Mouse (Mus musculus) intestine, embryonic 15.5 days (tissue): ENCODE measurements around the gene Arih1. TPM values are rescaled to one million over a fixed set of nuclear protein-coding genes. Genes with fewer than 3 reads are reported as not detected.

Experiments used
- ATAC-seq: fragments of 200-750 bp; cut with Nextera tagmentation; 2 replicates; pipeline ENCODE4 v1.8.0; 2017; ENCODE audit warnings: moderate TSS enrichment, moderate library complexity
- H3K27ac ChIP-seq: fragments of 300-500 bp; sonication (generic); 2 replicates; pipeline ENCODE4 v1.5.1; 2015; ENCODE audit warnings: mild to moderate bottlenecking, inconsistent platforms
- H3K27me3 ChIP-seq: fragments of 300-500 bp; sonication (generic); replicated peaks from 2 replicates; pipeline ENCODE4 v1.6.1; 2015; ENCODE audit warnings: inconsistent platforms
- H3K36me3 ChIP-seq: fragments of 300-500 bp; sonication (generic); 2 replicates; pipeline ENCODE4 v1.6.1; 2015; ENCODE audit warnings: inconsistent platforms
- H3K4me1 ChIP-seq: fragments of 300-500 bp; sonication (generic); replicated peaks from 2 replicates; pipeline ENCODE4 v1.6.1; 2015; ENCODE audit warnings: inconsistent platforms
- H3K4me2 ChIP-seq: fragments of 300-500 bp; sonication (generic); replicated peaks from 2 replicates; pipeline ENCODE4 v1.6.1; 2015; ENCODE audit warnings: mild to moderate bottlenecking, inconsistent platforms
- H3K4me3 ChIP-seq: fragments of 300-500 bp; sonication (generic); replicated peaks from 2 replicates; pipeline ENCODE4 v1.5.1; 2015; ENCODE audit warnings: inconsistent platforms
- H3K9ac ChIP-seq: fragments of 300-500 bp; sonication (generic); 2 replicates; pipeline ENCODE4 v1.6.1; 2015; ENCODE audit warnings: inconsistent platforms
- H3K9me3 ChIP-seq: fragments of 300-500 bp; sonication (generic); 2 replicates; pipeline ENCODE4 v1.6.1; 2016; ENCODE audit warnings: inconsistent platforms
- WGBS: fragments of 180-500 bp; shearing (Covaris S2); methylation state at CpG from one replicate; pipeline ENCODE4 v1.1.7; 2015; 5-methylcytosine and 5-hydroxymethylcytosine counted together
- polyA plus RNA-seq: library from polyadenylated mRNA; unstranded; fragments of >200 nt; fragmentation: Nextera tagmentation; extraction: Ambion mirVana; gene quantifications from 2 replicates; pipeline ENCODE4 v1.2.1, GENCODE M21; 2015

The Arih1 gene
- polyA plus RNA-seq, result 11.5 and 12.7 TPM in 2 replicates

- Histone ChIP-seq H3K4me1 (no peaks in the 10 kb centered on the region), H3K36me3 (no peaks in the 10 kb centered on the region), H3K4me3 (peak within 1 kb of the TSS; percentile 96), H3K4me2 (peak within 1 kb of the TSS; percentile 74), H3K27ac (peak within 1 kb of the TSS; percentile 99), H3K9ac (peak within 1 kb of the TSS; percentile 97), H3K27me3 (no peaks in the 10 kb centered on the region), H3K9me3 (no peaks in the 10 kb centered on the region)
- ATAC-seq, result peak; percentile 99
- under 1% methylated on average over 56 of the region's 56 CpGs for whole genome bisulfite sequencing
Measured at GRCm38 (mm10) chr9:59486549-59487065, at the start of gene Arih1. Gene Arih1, minus strand, starts transcription at chr9:59486618.

GRCm38 (mm10) chr9:59533889-59534288 lies 47.5 kb upstream of the Arih1 start:
- Histone ChIP-seq H3K4me2 (no peak overlapping the region), H3K36me3 (no peaks in the 10 kb centered on the region), H3K27ac (no peak overlapping the region), H3K4me3 (no peak overlapping the region), H3K4me1 (0 out of 2 replicates have a peak, but pooled peaks cover under 1% of the 10 kb centered on the region), H3K27me3 (no peaks in the 10 kb centered on the region), H3K9me3 (no peaks in the 10 kb centered on the region), H3K9ac (no peak overlapping the region)
- ATAC-seq, result no peak
- 62% methylated on average over 4 of the region's 4 CpGs for WGBS

- no peak overlapping the region for H3K4me2 ChIP-seq
- WGBS, result 69% methylated on average over 2 of the region's 2 CpGs
Measured at GRCm38 (mm10) chr9:59533422-59533821, 47.0 kb upstream of the Arih1 start.

GRCm38 (mm10) chr9:59531645-59532044 lies 45.2 kb upstream of the Arih1 start:
- 53% methylated on average over 5 of the region's 5 CpGs for WGBS
- ATAC-seq, result no peak
- no peak overlapping the region for H3K27ac ChIP-seq
- H3K27me3 ChIP-seq, result no peaks in the 10 kb centered on the region
- no peaks in the 10 kb centered on the region for H3K9me3 ChIP-seq
- H3K4me1 ChIP-seq, result no peaks in the 10 kb centered on the region
- H3K9ac ChIP-seq, result no peak overlapping the region
- H3K4me2 ChIP-seq, result no peak overlapping the region
- no peak overlapping the region for H3K4me3 ChIP-seq
- H3K36me3 ChIP-seq, result no peaks in the 10 kb centered on the region

More at GRCm38 (mm10) chr9:59533422-59533821, 47.0 kb upstream of the Arih1 start:
- H3K4me3 ChIP-seq, result no peak overlapping the region
- no peak for ATAC-seq
- H3K27me3 ChIP-seq, result no peaks in the 10 kb centered on the region
- no peaks in the 10 kb centered on the region for H3K4me1 ChIP-seq
- no peaks in the 10 kb centered on the region for H3K36me3 ChIP-seq
- no peak overlapping the region for H3K27ac ChIP-seq
- no peaks in the 10 kb centered on the region for H3K9me3 ChIP-seq
- H3K9ac ChIP-seq, result no peak overlapping the region

GRCm38 (mm10) chr9:59528274-59528673 lies 41.9 kb upstream of the Arih1 start:
- ATAC-seq, result no peak

DNA sequence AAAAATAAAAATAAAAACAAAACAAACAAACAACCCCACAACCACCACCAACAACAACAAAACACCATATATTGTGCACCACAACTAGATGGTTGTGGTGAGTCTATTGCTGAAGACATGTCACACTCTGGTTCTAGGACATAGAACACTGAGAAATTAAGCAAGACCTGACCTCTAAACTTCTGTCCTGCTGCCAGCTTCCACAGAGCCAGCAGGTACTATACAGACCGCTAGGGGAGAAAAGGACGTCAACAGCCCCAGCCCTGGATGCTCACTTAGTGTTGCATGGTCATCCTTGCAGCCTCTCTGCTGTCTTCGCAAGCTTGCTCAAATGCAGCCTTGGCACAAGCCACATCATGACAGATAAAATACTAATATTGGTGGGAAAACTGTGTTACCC lies 41.2 kb upstream of the Arih1 start:
- Histone ChIP-seq H3K4me2 (no peak overlapping the region), H3K27me3 (no peaks in the 10 kb centered on the region), H3K9me3 (no peaks in the 10 kb centered on the region), H3K36me3 (no peaks in the 10 kb centered on the region), H3K4me3 (no peak overlapping the region), H3K9ac (no peak overlapping the region), H3K4me1 (no peaks in the 10 kb centered on the region), H3K27ac (no peak overlapping the region)
- WGBS, result 88% methylated on average over 3 of the region's 3 CpGs
- no peak for ATAC-seq

More at GRCm38 (mm10) chr9:59528274-59528673, 41.9 kb upstream of the Arih1 start:
- no peaks in the 10 kb centered on the region for H3K27me3 ChIP-seq
- no peaks in the 10 kb centered on the region for H3K9me3 ChIP-seq
- no peak overlapping the region for H3K4me2 ChIP-seq
- no peak overlapping the region for H3K27ac ChIP-seq
- 85% methylated on average over 2 of the region's 2 CpGs for WGBS
- H3K4me3 ChIP-seq, result no peak overlapping the region
- H3K36me3 ChIP-seq, result no peaks in the 10 kb centered on the region
- no peaks in the 10 kb centered on the region for H3K4me1 ChIP-seq
- no peak overlapping the region for H3K9ac ChIP-seq

- H3K9me3 ChIP-seq, result no peaks in the 10 kb centered on the region
- ATAC-seq, result no peak
- 72% methylated on average over 6 of the region's 6 CpGs for WGBS
Measured at GRCm38 (mm10) chr9:59526727-59527126, 40.3 kb upstream of the Arih1 start.

GRCm38 (mm10) chr9:59522906-59523305 lies 36.5 kb upstream of the Arih1 start:
- Histone ChIP-seq H3K27me3 (no peaks in the 10 kb centered on the region), H3K4me2 (no peak overlapping the region), H3K4me3 (no peak overlapping the region), H3K36me3 (no peaks in the 10 kb centered on the region), H3K27ac (no peak overlapping the region), H3K9me3 (no peaks in the 10 kb centered on the region), H3K9ac (no peak overlapping the region), H3K4me1 (no peaks in the 10 kb centered on the region)
- no peak for ATAC-seq
- 49% methylated on average over 4 of the region's 4 CpGs for WGBS

More at GRCm38 (mm10) chr9:59526727-59527126, 40.3 kb upstream of the Arih1 start:
- Histone ChIP-seq H3K4me3 (no peak overlapping the region), H3K4me1 (no peaks in the 10 kb centered on the region), H3K4me2 (no peak overlapping the region), H3K9ac (no peak overlapping the region), H3K27me3 (no peaks in the 10 kb centered on the region), H3K36me3 (no peaks in the 10 kb centered on the region), H3K27ac (no peak overlapping the region)

- WGBS, result 80% methylated on average over 2 of the region's 2 CpGs
- no peak for ATAC-seq
- no peaks in the 10 kb centered on the region for H3K9me3 ChIP-seq
Measured at GRCm38 (mm10) chr9:59519396-59519795, 33.0 kb upstream of the Arih1 start.

DNA sequence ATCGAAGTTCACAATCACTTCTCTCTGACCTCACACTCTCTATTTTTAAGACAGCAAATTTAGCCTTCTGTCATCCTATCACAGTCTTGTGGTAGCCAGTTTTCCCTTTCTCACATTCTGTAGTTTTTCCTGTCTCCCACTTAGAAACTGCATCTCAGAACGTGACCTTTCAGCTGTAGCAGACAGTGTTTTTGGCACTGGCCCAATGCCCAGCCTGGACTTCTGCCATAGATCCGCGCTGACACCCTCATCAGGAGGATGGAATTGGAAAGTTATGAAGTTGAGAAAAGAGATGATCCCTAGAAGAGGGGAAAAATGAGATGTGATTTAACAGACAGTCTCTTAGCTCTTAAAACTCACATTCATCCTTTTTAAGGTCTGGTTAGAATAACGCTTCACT lies 32.6 kb upstream of the Arih1 start:
- Histone ChIP-seq H3K4me1 (no peaks in the 10 kb centered on the region), H3K9ac (no peak overlapping the region), H3K27ac (no peak overlapping the region), H3K27me3 (no peaks in the 10 kb centered on the region), H3K4me3 (no peak overlapping the region), H3K4me2 (no peak overlapping the region), H3K9me3 (no peaks in the 10 kb centered on the region), H3K36me3 (no peaks in the 10 kb centered on the region)
- WGBS, result 64% methylated on average over 5 of the region's 5 CpGs
- no peak for ATAC-seq

More at GRCm38 (mm10) chr9:59519396-59519795, 33.0 kb upstream of the Arih1 start:
- Histone ChIP-seq H3K36me3 (no peaks in the 10 kb centered on the region), H3K4me2 (no peak overlapping the region), H3K4me1 (no peaks in the 10 kb centered on the region), H3K27ac (no peak overlapping the region), H3K9ac (no peak overlapping the region), H3K4me3 (no peak overlapping the region), H3K27me3 (no peaks in the 10 kb centered on the region)

- WGBS, result 49% methylated on average over 7 of the region's 7 CpGs
- Histone ChIP-seq H3K27ac (no peak overlapping the region), H3K4me3 (no peak overlapping the region), H3K4me2 (no peak overlapping the region), H3K9me3 (no peaks in the 10 kb centered on the region), H3K4me1 (no peaks in the 10 kb centered on the region), H3K36me3 (no peaks in the 10 kb centered on the region), H3K27me3 (no peaks in the 10 kb centered on the region), H3K9ac (no peak overlapping the region)
- no peak for ATAC-seq
Measured at GRCm38 (mm10) chr9:59517127-59517526, 30.7 kb upstream of the Arih1 start.

DNA sequence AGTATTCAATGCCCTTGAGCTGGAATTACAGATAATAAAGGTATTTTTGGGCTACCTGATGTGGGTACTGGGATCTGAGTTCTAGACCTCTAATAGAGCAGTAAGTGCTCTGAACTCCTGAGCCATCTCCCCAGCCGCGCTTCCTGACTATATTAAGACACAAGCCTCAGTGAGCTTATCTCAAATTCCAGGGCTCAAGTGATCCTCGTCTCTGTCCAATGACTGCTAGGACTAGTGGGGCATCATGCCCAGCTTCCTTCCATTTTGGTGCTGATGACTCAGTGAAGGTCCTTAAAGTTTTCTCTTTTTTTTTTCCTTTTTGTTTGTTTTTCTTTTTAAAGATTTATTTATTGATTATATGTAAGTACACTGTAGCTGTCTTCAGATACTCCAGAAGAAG lies 28.7 kb upstream of the Arih1 start:
- H3K4me1 ChIP-seq, result no peaks in the 10 kb centered on the region
- no peak overlapping the region for H3K4me2 ChIP-seq
- ATAC-seq, result no peak
- WGBS, result 61% methylated on average over 3 of the region's 3 CpGs
- H3K27me3 ChIP-seq, result no peaks in the 10 kb centered on the region
- H3K9ac ChIP-seq, result no peak overlapping the region
- H3K36me3 ChIP-seq, result no peaks in the 10 kb centered on the region
- H3K9me3 ChIP-seq, result no peaks in the 10 kb centered on the region
- H3K27ac ChIP-seq, result no peak overlapping the region
- H3K4me3 ChIP-seq, result no peak overlapping the region

- WGBS, result 37% methylated on average over 4 of the region's 4 CpGs
- Histone ChIP-seq H3K9ac (no peak overlapping the region), H3K27ac (no peak overlapping the region), H3K36me3 (no peaks in the 10 kb centered on the region), H3K4me3 (no peak overlapping the region), H3K4me2 (no peak overlapping the region), H3K4me1 (no peaks in the 10 kb centered on the region), H3K9me3 (no peaks in the 10 kb centered on the region), H3K27me3 (no peaks in the 10 kb centered on the region)
- no peak for ATAC-seq
Measured at GRCm38 (mm10) chr9:59512381-59512780, 26.0 kb upstream of the Arih1 start.
